Mouse (Mus musculus) ES-E14 (cell line): ENCODE data around the gene Tram2. TPM values are rescaled to one million over a fixed set of nuclear protein-coding genes. Genes with fewer than 3 reads are reported as not detected.
A peak's percentile ranks its signal among the peaks of the same experiment; 100 is the strongest.

Experiments
- DNase-seq: peaks from one replicate; pipeline ENCODE4 v3.0.0-alpha.2; 2013; ENCODE audit warnings: low read depth, low spot score
- H3K27ac ChIP-seq: 2 replicates; pipeline ENCODE4 v1.5.1; 2012; ENCODE audit warnings: low read depth, mild to moderate bottlenecking, low read length, moderate library complexity, mixed read lengths; ENCODE audit not compliant: poor library complexity, insufficient read depth, severe bottlenecking
- H3K36me3 ChIP-seq: 2 replicates; pipeline ENCODE4 v1.6.1; 2012; ENCODE audit warnings: mild to moderate bottlenecking, low read length, moderate library complexity, mixed read lengths; ENCODE audit not compliant: control insufficient read depth, poor library complexity, insufficient read depth, severe bottlenecking
- H3K4me1 ChIP-seq, 2 experiments: fragments of 150-350 bp in 1 of 2; sonication (generic) in 1 of 2; 2 replicates each; pipeline ENCODE4 v1.6.1; 2012; ENCODE audit warnings: low read length in 2 of 2, mild to moderate bottlenecking in 1 of 2, mixed read lengths in 1 of 2; ENCODE audit not compliant: control insufficient read depth in 2 of 2, insufficient read depth in 2 of 2, poor library complexity in 1 of 2
- H3K4me3 ChIP-seq, 2 experiments: fragments of 150-350 bp in 1 of 2; sonication (generic) in 1 of 2; 2 replicates each; pipeline ENCODE4 v1.5.1; 2012; ENCODE audit warnings: low read length in 2 of 2, low read depth in 1 of 2, mild to moderate bottlenecking in 1 of 2, mixed read lengths in 1 of 2; ENCODE audit not compliant: insufficient read depth in 1 of 2, poor library complexity in 1 of 2, severe bottlenecking in 1 of 2
- H3K9ac ChIP-seq: 2 replicates; pipeline ENCODE4 v1.6.1; 2012; ENCODE audit warnings: low read depth, mild to moderate bottlenecking, low read length, mixed read lengths; ENCODE audit not compliant: poor library complexity, insufficient read depth, severe bottlenecking
- H3K9me3 ChIP-seq: fragments of 150-350 bp; sonication (generic); 2 replicates; pipeline ENCODE4 v1.6.1; 2012; ENCODE audit warnings: low read depth, mild to moderate bottlenecking, low read length; ENCODE audit not compliant: control insufficient read depth, insufficient read depth
- CHD2 ChIP-seq: IDR thresholded peaks from 2 replicates; pipeline ENCODE4 v1.6.1; 2014; ENCODE audit warnings: mild to moderate bottlenecking, low read depth, low read length, inconsistent platforms
- HCFC1 ChIP-seq: IDR thresholded peaks from 2 replicates; pipeline ENCODE4 v1.6.1; 2012; ENCODE audit warnings: low read length, inconsistent platforms, borderline replicate concordance; ENCODE audit not compliant: insufficient read depth
- MAFK ChIP-seq: IDR thresholded peaks from 2 replicates; pipeline ENCODE4 v1.6.1; 2014; ENCODE audit warnings: mild to moderate bottlenecking, low read depth, low read length, inconsistent platforms; ENCODE audit not compliant: insufficient read depth
- ZC3H11A ChIP-seq: IDR thresholded peaks from 2 replicates; pipeline ENCODE4 v1.6.1; 2012; ENCODE audit warnings: low read depth, mild to moderate bottlenecking, inconsistent platforms, low read length, borderline replicate concordance
- ZNF384 ChIP-seq: IDR thresholded peaks from 2 replicates; pipeline ENCODE4 v1.6.1; 2012; ENCODE audit warnings: low read depth, low read length, inconsistent platforms
- in situ Hi-C, 2 experiments: fragments of 600-800 bp; cut with MboI; formaldehyde crosslinking; loops; one replicate each; pipeline ENCODE4 v1.15.1; 2025; ENCODE audit warnings: low sequenced_read_pairs in 2 of 2, inconsistent platforms in 1 of 2; ENCODE audit not compliant: unreplicated experiment in 2 of 2
- total RNA-seq: library from RNA; depleted of rRNA; stranded (reverse); fragments of 300-350 nt; gene quantifications from 2 replicates; pipeline ENCODE4 v1.2.3, GENCODE M21; 2012

Gene Tram2
- total RNA-seq, 1 experiment: 5.1 TPM

DNA sequence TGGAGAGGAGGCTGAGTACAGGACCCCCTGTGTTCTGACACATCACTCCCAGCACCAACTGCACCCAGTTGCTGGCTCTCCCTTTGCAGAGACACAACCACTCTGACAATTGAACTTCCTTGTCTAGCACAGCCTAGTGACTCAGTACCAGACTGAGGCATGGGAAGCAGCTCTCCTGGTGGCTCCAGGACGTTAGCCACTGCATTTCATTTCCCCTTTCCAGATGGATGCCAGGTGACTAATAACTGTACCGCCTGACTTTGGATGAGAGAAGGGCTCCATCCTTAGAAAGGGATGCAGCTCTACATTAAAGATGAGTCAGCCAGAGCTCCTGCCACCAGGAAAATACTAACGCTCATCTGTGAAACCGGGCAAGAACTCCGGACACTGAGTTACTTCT, 7.3 kb upstream of the Tram2 start:
- Histone ChIP-seq H3K9ac (no peak overlapping the region), H3K36me3 (no peaks in the 10 kb centered on the region), H3K4me1 (no peaks in the 10 kb centered on the region), H3K27ac (no peak overlapping the region), H3K4me3 (no peak overlapping the region), H3K9me3 (no peaks in the 10 kb centered on the region)
- DNase-seq: no peak
- in situ Hi-C loops: no loop called here
- TF ChIP-seq HCFC1: no peak
- TF ChIP-seq ZC3H11A: no peak
- no peak for TF ChIP-seq ZNF384
- no peak for TF ChIP-seq MAFK

DNA sequence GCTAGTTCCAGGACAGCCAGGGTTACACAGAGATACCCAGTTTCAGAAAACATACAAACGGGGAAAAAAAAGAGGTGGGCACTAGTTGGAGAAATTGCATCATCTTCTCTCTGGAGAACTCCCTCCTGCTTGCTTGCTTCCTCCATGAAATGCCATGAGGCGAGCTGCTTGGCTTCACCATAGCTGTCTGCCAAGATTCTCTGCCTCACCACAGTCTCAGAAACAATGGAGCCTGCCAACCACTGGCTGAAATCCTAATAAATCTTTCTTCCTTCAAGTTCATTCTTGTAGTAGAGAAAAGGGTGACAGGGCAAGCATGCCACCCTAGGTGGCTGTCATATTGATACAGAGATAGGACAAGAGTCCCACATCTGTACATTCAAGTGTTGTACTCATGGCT, 5.6 kb upstream of the Tram2 start:
- Histone ChIP-seq H3K9ac (no peak overlapping the region), H3K4me1 (peaks cover 2% of the 10 kb centered on the region in 2 experiments; a peak in 2 of 4 replicates), H3K36me3 (no peaks in the 10 kb centered on the region), H3K9me3 (no peaks in the 10 kb centered on the region), H3K4me3 (no peak overlapping the region), H3K27ac (no peak overlapping the region)
- in situ Hi-C loops: no loop called here
- no peak for TF ChIP-seq CHD2
- no peak for TF ChIP-seq HCFC1
- no peak for TF ChIP-seq MAFK
- no peak for TF ChIP-seq ZNF384
- TF ChIP-seq ZC3H11A: no peak
- no peak for DNase-seq

DNA sequence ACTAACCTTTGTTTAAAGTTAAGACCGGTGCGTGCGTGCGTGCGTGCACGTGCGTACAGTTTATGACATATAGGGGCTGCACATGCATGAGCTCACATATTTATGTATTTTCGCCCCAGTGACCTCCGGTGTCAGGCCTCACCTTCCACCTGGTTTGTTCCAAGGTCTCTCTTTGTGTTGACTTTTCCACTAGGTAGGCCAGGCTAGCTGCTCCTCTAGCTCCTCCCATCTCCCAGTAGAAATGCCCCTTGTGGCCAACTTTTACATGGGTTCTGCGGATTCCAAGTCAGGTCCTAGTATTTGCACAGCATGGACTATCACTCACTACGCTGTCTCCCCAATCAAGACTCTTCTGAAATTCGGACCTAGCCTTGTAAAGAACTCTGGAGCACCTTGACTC, 1.3 kb upstream of the Tram2 start:
- no peak for DNase-seq
- Histone ChIP-seq H3K36me3 (no peaks in the 10 kb centered on the region), H3K9me3 (no peaks in the 10 kb centered on the region), H3K4me1 (peaks cover 2 to 8% of the 10 kb centered on the region in 2 experiments; a peak in 2 of 4 replicates), H3K4me3 (0 out of 4 replicates have a peak overlapping the region, but pooled peaks of 1 of the 2 experiments have one; percentile 96), H3K9ac (no peak overlapping the region), H3K27ac (no peak overlapping the region)
- TF ChIP-seq CHD2: no peak
- no peak for TF ChIP-seq ZC3H11A
- no peak for TF ChIP-seq MAFK
- no peak for TF ChIP-seq ZNF384
- in situ Hi-C loops: no loop called here

DNA sequence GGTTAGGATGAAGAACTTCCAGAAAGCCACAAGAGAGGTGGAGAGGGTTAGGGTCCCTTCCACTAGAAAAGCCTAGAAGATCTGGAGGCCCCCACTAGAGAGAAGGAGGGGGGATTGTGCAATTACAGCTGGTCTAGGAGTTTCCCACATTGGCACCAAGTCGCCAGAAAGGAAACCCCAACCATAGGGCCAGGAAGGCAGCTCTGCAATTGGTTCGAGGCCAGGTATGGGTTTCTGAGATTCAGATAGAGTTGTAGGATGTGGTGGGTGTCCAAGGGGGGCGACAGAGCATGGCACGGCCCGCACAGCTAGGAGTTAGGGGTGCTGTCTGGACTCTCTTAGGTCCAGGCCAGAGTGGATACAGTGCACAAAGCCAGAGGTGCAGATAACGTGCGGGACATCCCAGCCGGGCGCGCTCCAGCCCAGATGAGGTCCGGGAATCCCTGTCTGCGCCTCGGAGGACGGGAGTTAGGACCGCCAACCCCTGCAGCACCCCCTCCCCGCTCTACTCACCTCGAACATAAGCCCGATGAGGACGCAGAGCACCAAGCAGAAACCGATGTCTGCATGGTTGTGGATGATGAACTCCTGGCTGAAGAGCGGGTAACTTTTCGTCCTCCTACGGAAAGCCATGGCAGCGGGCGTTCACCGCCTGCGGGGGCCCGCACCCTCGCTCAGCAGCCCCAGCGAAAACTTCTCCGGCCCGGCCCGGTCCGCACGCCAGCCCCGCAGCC, 381 bp downstream of the Tram2 start:
- Histone ChIP-seq H3K27ac (no peak overlapping the region), H3K36me3 (no peaks in the 10 kb centered on the region), H3K9ac (peak overlapping the region; percentile 84), H3K4me3 (peak overlapping the region; percentile 85 to 99), H3K9me3 (no peaks in the 10 kb centered on the region), H3K4me1 (peaks cover 2 to 9% of the 10 kb centered on the region in 2 experiments; a peak in 2 of 4 replicates)
- in situ Hi-C loops: no loop called here
- no peak for DNase-seq
- TF ChIP-seq MAFK (no peak), ZC3H11A (no peak), CHD2 (no peak), HCFC1 (no peak), ZNF384 (no peak)

DNA sequence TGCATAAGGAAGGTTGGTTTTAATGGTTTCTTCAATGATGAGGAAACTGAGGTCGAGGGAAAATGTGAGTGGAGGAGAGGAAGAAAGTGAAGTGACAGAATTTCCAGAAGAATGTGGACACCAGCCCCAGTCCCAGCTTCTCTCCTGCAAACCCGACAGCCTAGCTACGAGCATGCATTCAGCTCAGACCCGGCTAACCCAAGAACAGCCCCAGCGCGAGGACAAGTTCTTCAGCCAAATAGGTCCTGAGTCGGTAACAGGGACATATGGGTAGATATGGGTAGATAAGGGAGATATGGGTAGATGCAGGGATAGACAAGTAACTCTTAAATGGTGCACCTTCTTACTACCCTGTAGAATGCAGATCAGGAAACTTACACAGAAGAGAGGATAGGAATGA, 1.4 kb downstream of the Tram2 start:
- TF ChIP-seq MAFK: no peak
- no peak for TF ChIP-seq ZNF384
- TF ChIP-seq ZC3H11A: no peak
- no peak for TF ChIP-seq HCFC1
- TF ChIP-seq CHD2: no peak
- H3K4me3 ChIP-seq: no peak overlapping the region
- H3K9me3 ChIP-seq: no peaks in the 10 kb centered on the region
- no peak overlapping the region for H3K9ac ChIP-seq
- in situ Hi-C loops: no loop called here
- H3K4me1 ChIP-seq: peaks cover 2 to 9% of the 10 kb centered on the region in 2 experiments; a peak in 2 of 4 replicates
- no peaks in the 10 kb centered on the region for H3K36me3 ChIP-seq
- DNase-seq: no peak
- H3K27ac ChIP-seq: no peak overlapping the region
